Mouse (Mus musculus) kidney, embryonic 14.5 days (tissue): ENCODE data around the gene 4930568D16Rik. TPM values are rescaled to one million over a fixed set of nuclear protein-coding genes. Genes with fewer than 3 reads are reported as not detected.

Experiments
- ATAC-seq: fragments of 200-750 bp; cut with Nextera tagmentation; 2 replicates; pipeline ENCODE4 v1.8.0; 2017; ENCODE audit warnings: moderate number of reproducible peaks, mild to moderate bottlenecking, moderate TSS enrichment, moderate library complexity; ENCODE audit not compliant: low FRiP score, low TSS enrichment
- H3K27ac ChIP-seq: fragments of 300-500 bp; sonication (generic); 2 replicates; pipeline ENCODE4 v1.5.1; 2014; ENCODE audit warnings: low read depth, mild to moderate bottlenecking, low read length, moderate library complexity, mixed read lengths
- H3K27me3 ChIP-seq: fragments of 300-500 bp; sonication (generic); 2 replicates; pipeline ENCODE4 v1.6.1; 2014; ENCODE audit warnings: mild to moderate bottlenecking, low read length; ENCODE audit not compliant: control insufficient read depth, insufficient read depth
- H3K36me3 ChIP-seq: fragments of 300-500 bp; sonication (generic); 2 replicates; pipeline ENCODE4 v1.6.1; 2014; ENCODE audit warnings: low read length, mixed read lengths; ENCODE audit not compliant: control insufficient read depth, insufficient read depth
- H3K4me1 ChIP-seq: fragments of 300-500 bp; sonication (generic); 2 replicates; pipeline ENCODE4 v1.6.1; 2014; ENCODE audit warnings: low read length, mixed read lengths; ENCODE audit not compliant: control insufficient read depth, insufficient read depth
- H3K4me2 ChIP-seq: fragments of 300-500 bp; sonication (generic); replicated peaks from 2 replicates; pipeline ENCODE4 v1.6.1; 2014; ENCODE audit warnings: low read depth, mild to moderate bottlenecking, low read length
- H3K4me3 ChIP-seq: fragments of 300-500 bp; sonication (generic); 2 replicates; pipeline ENCODE4 v1.5.1; 2014; ENCODE audit warnings: mild to moderate bottlenecking, low read length
- H3K9ac ChIP-seq: fragments of 300-500 bp; sonication (generic); 2 replicates; pipeline ENCODE4 v1.6.1; 2014; ENCODE audit warnings: low read depth, mild to moderate bottlenecking, low read length, moderate library complexity
- H3K9me3 ChIP-seq: fragments of 300-500 bp; sonication (generic); 2 replicates; pipeline ENCODE4 v1.6.1; 2016; ENCODE audit warnings: low read length; ENCODE audit not compliant: control insufficient read depth
- WGBS: fragments of 180-500 bp; shearing (Covaris S2); extraction: QIAGEN DNeasy Blood & Tissue Kit; methylation state at CpG from one replicate; pipeline ENCODE4 v1.1.7; 2014; 5-methylcytosine and 5-hydroxymethylcytosine counted together
- polyA plus RNA-seq: library from polyadenylated mRNA; unstranded; fragments of >200 nt; fragmentation: Nextera tagmentation; extraction: Ambion mirVana; gene quantifications from 2 replicates; pipeline ENCODE4 v1.2.1, GENCODE M21; 2014

Gene 4930568D16Rik
- polyA plus RNA-seq, 1 experiment from 2014 or later: not detected

GRCm38 (mm10) chr2:35336388-35337280, 30.9 kb downstream of the 4930568D16Rik start, which contains the start of gene Stom:
Gene Stom, minus strand, starts transcription at chr2:35336976.
- under 1% methylated on average over 45 of the region's 45 CpGs for WGBS

GRCm38 (mm10) chr2:35335620-35336019, 31.9 kb downstream of the 4930568D16Rik start:
- H3K27ac ChIP-seq: no peak overlapping the region
- H3K9ac ChIP-seq: no peak overlapping the region; the same call in 1 of the 2 replicates
- H3K9me3 ChIP-seq: no peaks in the 10 kb centered on the region
- peak overlapping the region; percentile 99 for H3K4me2 ChIP-seq
- no peak for ATAC-seq
- WGBS: 10% methylated on average over 7 of the region's 7 CpGs
- peaks cover 5% of the 10 kb centered on the region; the same call in 1 of the 2 replicates for H3K27me3 ChIP-seq
- peaks cover 11% of the 10 kb centered on the region for H3K4me1 ChIP-seq
- H3K36me3 ChIP-seq: no peaks in the 10 kb centered on the region
- peak overlapping the region; percentile 64; the same call in 1 of the 2 replicates for H3K4me3 ChIP-seq

More at GRCm38 (mm10) chr2:35336388-35337280, 30.9 kb downstream of the 4930568D16Rik start, which contains the start of gene Stom:
- H3K27ac ChIP-seq: peak within 1 kb of the TSS; percentile 66
- H3K9me3 ChIP-seq: no peaks in the 10 kb centered on the region
- peaks cover 11% of the 10 kb centered on the region for H3K4me1 ChIP-seq
- no peaks in the 10 kb centered on the region for H3K36me3 ChIP-seq
- peak within 1 kb of the TSS; percentile 99 for H3K4me2 ChIP-seq
- H3K27me3 ChIP-seq: peaks cover 5% of the 10 kb centered on the region; the same call in 1 of the 2 replicates
- H3K4me3 ChIP-seq: peak within 1 kb of the TSS; percentile 64
- peak within 1 kb of the TSS; percentile 64 for H3K9ac ChIP-seq
- ATAC-seq: peak; percentile 99

- Histone ChIP-seq H3K9ac (no peak overlapping the region), H3K4me1 (peaks cover 11% of the 10 kb centered on the region), H3K4me3 (no peak overlapping the region), H3K27me3 (peaks cover 5% of the 10 kb centered on the region; the same call in 1 of the 2 replicates), H3K36me3 (no peaks in the 10 kb centered on the region), H3K9me3 (no peaks in the 10 kb centered on the region), H3K27ac (no peak overlapping the region), H3K4me2 (no peak overlapping the region)
- no peak for ATAC-seq
These were observed 33.9 kb downstream of the 4930568D16Rik start for GRCm38 (mm10) chr2:35333670-35334069.

- no peak overlapping the region for H3K4me3 ChIP-seq
- WGBS: 76% methylated on average over 2 of the region's 2 CpGs
- H3K27ac ChIP-seq: no peak overlapping the region
- H3K9me3 ChIP-seq: no peaks in the 10 kb centered on the region
- peaks cover 5% of the 10 kb centered on the region; the same call in 1 of the 2 replicates for H3K4me1 ChIP-seq
- no peaks in the 10 kb centered on the region for H3K36me3 ChIP-seq
- ATAC-seq: no peak
- H3K27me3 ChIP-seq: peaks cover 5% of the 10 kb centered on the region; the same call in 1 of the 2 replicates
- H3K9ac ChIP-seq: no peak overlapping the region
- H3K4me2 ChIP-seq: no peak overlapping the region
These were observed 36.3 kb downstream of the 4930568D16Rik start for GRCm38 (mm10) chr2:35331205-35331604.

GRCm38 (mm10) chr2:35329061-35329460, 38.5 kb downstream of the 4930568D16Rik start:
- Histone ChIP-seq H3K4me3 (no peak overlapping the region), H3K4me1 (no peaks in the 10 kb centered on the region), H3K9ac (no peak overlapping the region), H3K27me3 (no peaks in the 10 kb centered on the region), H3K27ac (no peak overlapping the region), H3K36me3 (no peaks in the 10 kb centered on the region), H3K9me3 (no peaks in the 10 kb centered on the region), H3K4me2 (no peak overlapping the region)
- WGBS: 87% methylated on average over 2 of the region's 2 CpGs
- no peak for ATAC-seq

- H3K9ac ChIP-seq: no peak overlapping the region
- no peaks in the 10 kb centered on the region for H3K36me3 ChIP-seq
- ATAC-seq: no peak
- no peaks in the 10 kb centered on the region for H3K9me3 ChIP-seq
- H3K4me3 ChIP-seq: no peak overlapping the region
- no peaks in the 10 kb centered on the region for H3K27me3 ChIP-seq
- H3K27ac ChIP-seq: no peak overlapping the region
- H3K4me2 ChIP-seq: no peak overlapping the region
- no peaks in the 10 kb centered on the region for H3K4me1 ChIP-seq
- 54% methylated on average over 11 of the region's 11 CpGs for WGBS
These were observed 39.3 kb downstream of the 4930568D16Rik start for GRCm38 (mm10) chr2:35328064-35328792.

GRCm38 (mm10) chr2:35327583-35327982, 39.9 kb downstream of the 4930568D16Rik start:
- Histone ChIP-seq H3K9me3 (no peaks in the 10 kb centered on the region), H3K9ac (no peak overlapping the region), H3K36me3 (no peaks in the 10 kb centered on the region), H3K4me1 (no peaks in the 10 kb centered on the region), H3K27ac (no peak overlapping the region), H3K27me3 (no peaks in the 10 kb centered on the region), H3K4me3 (no peak overlapping the region), H3K4me2 (no peak overlapping the region)
- 69% methylated on average over 10 of the region's 10 CpGs for WGBS
- no peak for ATAC-seq

- Histone ChIP-seq H3K36me3 (0 out of 2 replicates have a peak, but pooled peaks cover under 1% of the 10 kb centered on the region), H3K27ac (no peak overlapping the region), H3K27me3 (no peaks in the 10 kb centered on the region), H3K9ac (no peak overlapping the region), H3K4me1 (no peaks in the 10 kb centered on the region), H3K9me3 (no peaks in the 10 kb centered on the region), H3K4me2 (no peak overlapping the region), H3K4me3 (no peak overlapping the region)
- no peak for ATAC-seq
- WGBS: 52% methylated on average over 1 of the region's 1 CpGs
These were observed 40.6 kb downstream of the 4930568D16Rik start for GRCm38 (mm10) chr2:35326931-35327330.
